Mouse (Mus musculus): Measurements from ENCODE around the gene Hoga1. TPM values are rescaled to one million over a fixed set of nuclear protein-coding genes. Genes with fewer than 3 reads are reported as not detected.
A peak's percentile ranks its signal among the peaks of the same experiment; 100 is the strongest.

The Hoga1 gene
- 0.63 TPM in 1 of 2 replicates, not detected in the other for total RNA-seq (2015; ENCODE audit: low replicate concordance)
- not detected in 2 replicates for total RNA-seq (2017; ENCODE audit: low replicate concordance)

DNA sequence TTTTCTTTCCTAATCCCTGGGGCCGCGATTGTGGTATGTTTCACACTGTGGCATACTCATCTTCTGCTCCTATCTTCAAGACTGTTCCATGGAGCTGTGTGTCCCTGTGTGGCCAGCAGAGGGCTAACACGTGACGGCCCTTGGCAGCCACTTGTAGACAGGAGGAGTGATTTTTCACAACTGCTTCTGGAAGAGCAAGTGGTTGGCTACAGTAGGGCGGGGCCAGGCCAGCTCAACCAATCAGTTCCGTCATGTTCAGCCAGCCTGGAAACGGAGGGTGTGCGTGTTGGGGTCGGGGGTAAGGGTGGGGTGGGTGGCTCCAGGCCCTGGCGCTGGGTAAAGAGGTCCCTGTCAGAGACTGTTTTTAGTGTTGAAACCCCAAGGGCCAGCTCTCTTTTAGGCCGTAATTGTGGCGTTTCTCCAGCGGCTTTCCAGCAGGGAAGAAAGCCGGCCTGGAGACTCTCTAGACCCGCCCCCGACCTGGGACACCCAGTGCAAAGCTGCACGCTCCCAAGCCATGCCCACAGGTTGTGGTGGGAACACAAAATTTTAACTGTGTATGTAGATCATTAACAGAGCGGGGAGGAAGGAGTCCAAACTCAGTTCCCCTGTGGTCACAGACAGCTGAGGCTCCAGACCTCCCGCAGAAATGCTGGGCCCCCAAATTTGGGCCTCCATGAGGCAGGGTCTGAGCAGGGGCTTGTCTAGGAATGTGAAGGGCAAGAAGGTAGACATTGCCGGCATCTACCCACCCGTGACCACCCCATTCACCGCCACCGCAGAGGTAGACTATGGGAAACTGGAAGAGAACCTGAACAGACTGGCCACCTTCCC is at the start of gene Hoga1:
Hoga1 (plus strand) TSS at position 342 of the 834 bp plus-strand sequence.
- 0 out of 2 replicates have a peak, but pooled peaks have one; percentile 37 for ATAC-seq (replicated peaks; ENCODE audit: low FRiP score, poor library complexity, severe bottlenecking)

GRCm38 (mm10) chr19:41997090-41997489 is 48.3 kb upstream of the Hoga1 start:
- no peak for ATAC-seq (replicated peaks; ENCODE audit: low FRiP score, poor library complexity, severe bottlenecking)

DNA sequence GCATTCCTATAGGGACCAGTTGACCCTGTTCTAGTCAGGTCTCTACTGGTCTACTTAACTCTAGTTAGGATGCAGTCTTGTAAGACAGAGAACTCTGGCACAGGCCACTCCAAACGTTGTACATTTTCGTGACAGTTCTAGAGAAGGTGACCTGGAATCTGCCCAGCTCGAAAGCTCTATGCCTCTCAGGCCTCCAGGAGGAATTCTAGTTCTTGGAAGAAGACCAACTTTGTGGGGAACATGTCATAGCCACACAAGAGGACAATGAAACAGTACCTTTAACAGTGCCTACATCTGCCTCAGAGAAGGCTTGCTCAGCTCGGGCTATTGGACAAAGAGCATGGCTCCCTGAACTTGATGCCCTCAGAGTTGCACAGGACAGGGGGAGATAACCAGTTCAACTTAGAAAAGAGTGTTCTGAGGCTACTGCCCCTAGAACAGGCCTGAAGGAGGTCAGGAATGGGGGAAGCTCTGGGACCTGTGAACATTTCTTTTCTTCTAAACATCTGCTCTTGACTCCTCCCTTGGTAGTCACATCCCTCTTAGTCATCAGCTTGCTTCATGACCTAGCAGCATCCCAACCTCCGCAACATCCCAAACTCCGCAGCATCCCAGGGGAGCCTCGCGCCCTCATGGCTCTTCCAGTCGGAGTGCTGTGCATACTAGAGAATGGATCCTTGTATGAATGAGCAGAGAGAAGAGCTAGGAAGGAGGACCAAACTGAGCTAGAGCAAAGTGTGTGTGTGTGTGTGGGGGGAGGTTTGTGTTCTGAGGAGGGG is 46.5 kb upstream of the Hoga1 start:
- no peak for ATAC-seq (replicated peaks; ENCODE audit: low FRiP score, poor library complexity, severe bottlenecking)

DNA sequence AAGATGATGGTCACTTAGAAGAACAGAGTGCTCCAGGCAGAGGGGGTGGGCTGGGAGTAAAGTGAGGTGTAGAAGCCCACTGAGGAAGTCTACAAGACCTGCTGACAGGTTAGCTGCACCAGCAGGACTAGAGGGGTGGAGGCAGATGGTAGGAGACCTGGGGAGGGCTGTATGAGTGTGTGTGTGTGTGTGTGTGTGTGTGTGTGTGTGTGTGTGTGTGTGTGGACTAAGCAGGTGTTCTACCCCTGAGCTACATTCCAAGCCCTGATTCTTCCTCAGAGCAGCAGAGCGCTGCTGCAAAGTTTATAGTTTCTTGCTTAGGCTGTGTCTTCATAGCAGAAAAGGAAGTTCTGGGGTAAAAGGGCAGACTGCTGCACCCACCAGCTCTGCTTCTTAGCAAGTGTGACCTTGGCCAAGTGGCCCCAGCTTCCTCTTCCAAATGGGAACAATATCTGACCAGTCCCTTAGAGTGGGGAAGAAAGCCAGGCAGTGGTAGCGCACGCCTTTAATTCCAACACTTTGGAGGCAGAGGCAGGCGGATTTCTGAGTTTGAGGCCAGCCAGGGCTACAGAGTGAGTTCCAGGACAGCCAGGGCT is 45.6 kb upstream of the Hoga1 start:
- ATAC-seq (replicated peaks; ENCODE audit: low FRiP score, poor library complexity, severe bottlenecking) = no peak

DNA sequence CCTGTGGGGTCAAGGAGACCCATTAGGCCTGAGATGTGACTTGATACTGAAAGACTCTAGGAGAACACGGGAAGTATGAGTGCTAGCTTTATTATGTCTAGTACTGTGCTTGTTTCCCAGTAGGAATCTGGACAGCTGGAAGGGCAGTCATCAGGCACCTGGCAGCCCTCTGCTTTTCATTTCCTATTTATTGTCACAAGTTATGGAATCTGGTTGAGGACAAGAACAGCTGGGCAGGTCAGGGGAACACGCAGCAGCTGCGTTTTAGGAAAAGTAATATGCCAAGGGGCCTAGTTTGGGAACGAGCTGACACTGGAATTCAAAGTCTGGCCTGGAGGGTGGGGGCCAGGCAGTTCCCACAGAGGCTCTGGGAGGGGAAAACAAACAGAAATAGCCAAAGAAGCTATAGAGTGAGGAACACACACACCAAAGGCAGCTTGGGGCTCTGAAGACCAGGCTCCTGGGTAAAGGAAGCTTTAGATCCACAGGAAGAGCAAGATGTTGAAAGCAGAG is 44.9 kb upstream of the Hoga1 start:
- ATAC-seq (replicated peaks; ENCODE audit: low FRiP score, poor library complexity, severe bottlenecking) = no peak

GRCm38 (mm10) chr19:42001253-42001980 is 44.0 kb upstream of the Hoga1 start:
- no peak for ATAC-seq (replicated peaks; ENCODE audit: low FRiP score, poor library complexity, severe bottlenecking)

DNA sequence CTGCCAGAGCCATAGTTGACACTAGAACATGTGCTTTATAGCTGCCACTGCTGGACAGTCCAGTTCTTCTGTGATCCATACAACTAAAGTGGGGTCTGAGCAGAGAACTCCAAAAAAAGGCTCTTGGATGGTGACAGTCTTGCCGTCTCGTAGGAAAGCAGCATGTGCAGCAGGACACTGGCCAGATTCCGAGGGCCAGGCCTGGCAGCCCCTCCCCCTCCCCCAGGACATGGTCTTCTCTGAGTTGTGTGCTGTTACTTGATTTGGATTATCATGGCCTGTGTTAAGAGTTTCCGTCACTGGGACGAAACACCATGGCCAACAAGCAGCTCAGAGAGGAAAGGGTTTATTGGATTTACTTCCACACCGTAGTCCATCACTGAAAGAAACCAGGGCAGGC is 41.2 kb upstream of the Hoga1 start:
- ATAC-seq (replicated peaks; ENCODE audit: low FRiP score, poor library complexity, severe bottlenecking) = no peak

GRCm38 (mm10) chr19:42005616-42006015 is 39.8 kb upstream of the Hoga1 start:
- no peak for ATAC-seq (replicated peaks; ENCODE audit: low FRiP score, poor library complexity, severe bottlenecking)

DNA sequence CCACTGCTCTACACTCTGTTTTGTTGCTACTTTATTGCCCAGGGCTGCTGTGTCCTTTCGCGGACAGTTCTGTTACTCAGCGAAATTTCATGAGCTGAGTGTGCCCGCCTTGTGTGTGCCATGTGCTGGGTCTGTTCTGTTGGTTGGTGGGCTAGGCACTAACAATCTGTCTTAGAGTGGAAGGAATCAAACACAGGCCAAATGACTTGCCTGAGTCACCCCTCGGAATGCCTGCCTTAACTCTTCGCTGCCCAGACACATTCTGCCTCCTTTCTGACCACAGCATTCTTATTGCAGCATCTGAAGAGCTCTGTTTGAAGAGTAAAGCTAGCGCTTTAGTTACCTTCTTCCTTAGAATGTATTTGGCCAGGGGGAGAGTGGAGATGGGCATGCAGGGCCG is 38.8 kb upstream of the Hoga1 start:
- no peak for ATAC-seq (replicated peaks; ENCODE audit: low FRiP score, poor library complexity, severe bottlenecking)

DNA sequence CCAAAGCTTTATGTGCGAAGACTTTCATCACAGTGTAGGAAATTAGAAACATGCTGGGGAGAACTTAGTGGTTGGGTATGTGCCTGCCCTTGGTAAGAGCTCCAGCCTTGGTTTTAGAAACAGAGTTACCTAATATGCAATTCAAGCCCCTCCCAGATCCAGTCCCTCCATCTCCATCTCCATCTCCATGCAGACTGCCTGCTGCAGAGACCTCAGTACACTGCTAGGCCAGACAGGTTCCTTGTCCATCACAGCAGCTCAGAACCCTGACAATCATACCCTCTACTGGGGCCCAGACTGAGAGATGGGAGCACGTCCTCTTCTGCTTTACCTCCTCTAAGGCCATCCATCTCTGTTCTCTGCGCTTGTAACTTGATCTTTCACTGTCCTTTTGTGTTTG is 36.8 kb upstream of the Hoga1 start:
- ATAC-seq (replicated peaks; ENCODE audit: low FRiP score, poor library complexity, severe bottlenecking) = no peak

DNA sequence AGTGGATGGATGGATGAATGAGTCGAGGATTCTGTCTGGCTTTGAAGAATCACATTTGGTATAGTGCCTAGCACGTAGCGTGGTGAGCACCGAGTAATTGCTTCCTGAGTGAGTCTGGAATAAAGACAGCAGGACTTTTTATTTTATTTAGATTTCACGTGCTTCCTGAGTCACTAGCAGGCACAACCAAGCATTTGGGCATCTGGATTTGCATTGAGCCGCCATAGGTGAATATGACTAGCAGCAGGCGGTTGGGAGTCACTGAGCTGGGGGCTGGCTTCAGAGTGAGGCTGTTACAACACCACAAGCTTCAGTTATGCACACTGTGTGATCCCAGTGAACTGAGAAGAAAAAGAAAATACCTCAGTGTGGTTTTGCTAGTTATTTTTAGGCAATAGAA is 36.3 kb upstream of the Hoga1 start:
- no peak for ATAC-seq (replicated peaks; ENCODE audit: low FRiP score, poor library complexity, severe bottlenecking)

- ATAC-seq (replicated peaks; ENCODE audit: low FRiP score, poor library complexity, severe bottlenecking) = no peak
These were observed 35.0 kb upstream of the Hoga1 start for GRCm38 (mm10) chr19:42010436-42010835.

GRCm38 (mm10) chr19:42011123-42011522 is 34.3 kb upstream of the Hoga1 start:
- ATAC-seq (replicated peaks; ENCODE audit: low FRiP score, poor library complexity, severe bottlenecking) = no peak

DNA sequence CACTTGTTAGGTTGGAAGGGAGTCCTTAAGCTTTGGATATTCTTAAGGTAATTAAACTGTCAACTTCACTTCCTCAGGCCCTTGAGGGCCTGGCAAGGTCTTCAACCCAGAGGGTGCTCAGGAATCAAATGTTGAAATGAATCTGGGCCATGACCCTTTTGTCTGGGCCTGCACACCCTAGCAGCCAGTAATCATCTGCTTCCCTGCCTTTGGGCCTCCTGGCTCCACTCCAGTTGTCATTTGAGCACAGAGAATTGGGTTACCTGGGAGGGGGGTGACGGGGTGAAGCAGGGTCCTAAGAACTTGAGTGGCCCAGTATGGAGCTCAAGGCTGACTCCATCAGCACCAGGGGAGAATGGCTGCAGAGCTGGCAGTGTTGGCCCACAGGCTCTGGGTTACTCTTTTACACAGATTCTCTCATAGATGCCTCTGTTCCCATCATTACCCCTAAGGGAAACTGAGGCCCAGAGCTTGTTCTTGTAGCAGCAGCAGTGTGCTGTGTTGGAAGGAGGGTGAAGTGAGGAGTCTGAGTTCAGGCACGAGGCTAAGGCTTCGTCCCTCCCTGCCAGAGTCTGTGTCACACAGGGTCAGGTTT is 31.1 kb upstream of the Hoga1 start:
- ATAC-seq (replicated peaks; ENCODE audit: low FRiP score, poor library complexity, severe bottlenecking) = no peak

- ATAC-seq (replicated peaks; ENCODE audit: low FRiP score, poor library complexity, severe bottlenecking) = no peak
These were observed 30.4 kb upstream of the Hoga1 start for GRCm38 (mm10) chr19:42015001-42015400.

DNA sequence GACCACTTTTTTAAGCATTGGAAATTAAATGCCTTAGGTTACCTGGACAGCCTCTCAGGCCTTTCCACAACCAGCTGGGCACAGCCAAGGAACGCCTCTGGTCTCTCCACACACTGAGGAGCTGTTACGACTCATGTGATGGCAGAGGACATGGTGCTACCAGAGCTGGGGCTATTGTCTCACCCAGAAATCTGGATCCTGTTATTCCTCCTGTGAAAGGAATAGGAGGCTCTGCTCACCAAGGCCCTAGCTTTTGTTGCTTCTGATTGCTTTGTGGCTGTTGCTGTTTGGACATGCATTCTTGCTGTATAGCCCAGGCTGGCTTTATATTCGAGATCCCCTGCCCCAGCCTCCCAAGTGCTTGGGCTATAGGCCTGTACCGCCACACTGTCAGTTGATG is 29.2 kb upstream of the Hoga1 start:
- no peak for ATAC-seq (replicated peaks; ENCODE audit: low FRiP score, poor library complexity, severe bottlenecking)

- ATAC-seq (replicated peaks; ENCODE audit: low FRiP score, poor library complexity, severe bottlenecking) = no peak
These were observed 28.6 kb upstream of the Hoga1 start for GRCm38 (mm10) chr19:42016840-42017239.

- ATAC-seq (replicated peaks; ENCODE audit: low FRiP score, poor library complexity, severe bottlenecking) = no peak
These were observed 27.8 kb upstream of the Hoga1 start for GRCm38 (mm10) chr19:42017399-42018247.

Measured in erythroblast, adult 5-6 weeks (primary cell).